ENCODE assay signal across 9 mouse cellular contexts in genomic region chr10:43052462-43052861, GRCm38 (mm10).
DNase-seq lines count a peak whose midpoint lies in the region; ATAC-seq and TF ChIP-seq lines count a peak whose summit lies in the region.
"Had no signal": no experiment of that assay in that cellular context is flagged by ENCODE, and none has a peak within 500 bp of the region (broad histone marks: within the 10 kb centered on the region; RNA-seq: fewer than 3 reads in every experiment).

No protein-coding gene starts in this region.

- 0 out of 2 replicates have a peak, but pooled peaks have one; percentile 38 for ATAC-seq in midbrain, embryonic 11.5 days (ENCODE audit: low FRiP score)
- no peak for ATAC-seq in midbrain, embryonic 16.5 days
- ATAC-seq in limb, embryonic 11.5 days (ENCODE audit: insufficient number of reproducible peaks, low FRiP score, low TSS enrichment, low read depth), result no peak
- no peak for ATAC-seq in monocyte, adult 5-6 weeks (replicated peaks; ENCODE audit: insufficient number of reproducible peaks, low FRiP score, low TSS enrichment, poor library complexity, severe bottlenecking)

- intact Hi-C loops in gastrocnemius, adult 2 months (cut with DNase I), result no loop called here

- peaks cover 2% of the 10 kb centered on the region; the same call in 1 of the 2 replicates for H3K4me1 ChIP-seq in midbrain, embryonic 11.5 days (ENCODE audit: control insufficient read depth, insufficient read depth, low read length)
- H3K4me1 ChIP-seq in midbrain, embryonic 16.5 days (ENCODE audit: control insufficient read depth, insufficient read depth, low read length), result peaks cover 7% of the 10 kb centered on the region
- H3K4me1 ChIP-seq in limb, embryonic 11.5 days (ENCODE audit: control insufficient read depth, insufficient read depth, low read length), result no peaks in the 10 kb centered on the region

- WGBS in midbrain, embryonic 11.5 days, result 46% methylated on average over 5 of the region's 5 CpGs
- 60% methylated on average over 5 of the region's 5 CpGs for WGBS in midbrain, embryonic 16.5 days
- whole genome bisulfite sequencing in limb, embryonic 11.5 days, result 51% methylated on average over 5 of the region's 5 CpGs

- no peak overlapping the region for H3K4me2 ChIP-seq in midbrain, embryonic 11.5 days
- H3K4me2 ChIP-seq in midbrain, embryonic 16.5 days (ENCODE audit: low read length), result no peak overlapping the region
- H3K4me2 ChIP-seq in limb, embryonic 11.5 days (ENCODE audit: low read depth, severe bottlenecking), result no peak overlapping the region
- H3K4me2 ChIP-seq: limb, embryonic 15.5 days had no signal

- H3K4me3 ChIP-seq in gastrocnemius, adult 2 months, result no peak overlapping the region
- H3K4me3 ChIP-seq in midbrain, embryonic 11.5 days (ENCODE audit: low read depth, low read length), result no peak overlapping the region
- no peak overlapping the region for H3K4me3 ChIP-seq in midbrain, embryonic 16.5 days (ENCODE audit: low read depth, low read length)
- H3K4me3 ChIP-seq in limb, embryonic 11.5 days (ENCODE audit: low read depth, low read length), result no peak overlapping the region
- H3K4me3 ChIP-seq: limb, embryonic 15.5 days had no signal

- H3K27me3 ChIP-seq in midbrain, embryonic 11.5 days (ENCODE audit: control insufficient read depth, insufficient read depth, low read length), result no peaks in the 10 kb centered on the region
- H3K27me3 ChIP-seq in midbrain, embryonic 16.5 days (ENCODE audit: control insufficient read depth, insufficient read depth, low read depth, low read length), result no peaks in the 10 kb centered on the region
- H3K27me3 ChIP-seq in limb, embryonic 11.5 days (ENCODE audit: control insufficient read depth, insufficient read depth, low read length), result no peaks in the 10 kb centered on the region
- H3K27me3 ChIP-seq: limb, embryonic 15.5 days had no signal

- DNase-seq in gastrocnemius, adult 2 months, result peak; percentile 49
- no peak for DNase-seq in gastrocnemius, postnatal 4 days (ENCODE audit: low spot score in 2 of 2)
- DNase-seq in midbrain, embryonic 11.5 days (ENCODE audit: low spot score, missing footprints), result peak; percentile 87
- DNase-seq in c-Kit-positive CD71-positive TER-119-negative erythroid progenitor cells, embryonic 14.5 days (ENCODE audit: low read depth), result peak; percentile 10
- peak; percentile 55 for DNase-seq in limb, embryonic 11.5 days (ENCODE audit: low spot score)
- no peak for DNase-seq in lung, adult 18-20 months

- H3K27ac ChIP-seq in gastrocnemius, adult 2 months, result no peak overlapping the region
- H3K27ac ChIP-seq in midbrain, embryonic 11.5 days (ENCODE audit: low read depth, low read length), result no peak overlapping the region
- H3K27ac ChIP-seq in midbrain, embryonic 16.5 days (ENCODE audit: low read length), result no peak overlapping the region
- no peak overlapping the region for H3K27ac ChIP-seq in limb, embryonic 11.5 days (replicated peaks; ENCODE audit: low read depth, low read length)
- H3K27ac ChIP-seq: limb, embryonic 15.5 days had no signal

- no peaks in the 10 kb centered on the region for H3K9me3 ChIP-seq in midbrain, embryonic 11.5 days (ENCODE audit: control insufficient read depth, low read length)
- no peaks in the 10 kb centered on the region for H3K9me3 ChIP-seq in midbrain, embryonic 16.5 days (replicated peaks; ENCODE audit: control insufficient read depth, low read length, poor library complexity, severe bottlenecking)
- H3K9me3 ChIP-seq in limb, embryonic 11.5 days (ENCODE audit: control insufficient read depth, low read length), result no peaks in the 10 kb centered on the region
- H3K9me3 ChIP-seq: limb, embryonic 15.5 days had no signal

- no peak overlapping the region for H3K9ac ChIP-seq in midbrain, embryonic 11.5 days (ENCODE audit: low read length)
- H3K9ac ChIP-seq in midbrain, embryonic 16.5 days (ENCODE audit: low read depth, low read length), result no peak overlapping the region
- no peak overlapping the region for H3K9ac ChIP-seq in limb, embryonic 11.5 days (ENCODE audit: low read length)
- H3K9ac ChIP-seq: limb, embryonic 15.5 days had no signal

- no peaks in the 10 kb centered on the region for H3K36me3 ChIP-seq in midbrain, embryonic 11.5 days (ENCODE audit: control insufficient read depth, insufficient read depth, low read length)
- no peaks in the 10 kb centered on the region for H3K36me3 ChIP-seq in midbrain, embryonic 16.5 days (ENCODE audit: control insufficient read depth, insufficient read depth, low read length)
- H3K36me3 ChIP-seq in limb, embryonic 11.5 days (ENCODE audit: control insufficient read depth, insufficient read depth, low read length), result no peaks in the 10 kb centered on the region
- H3K36me3 ChIP-seq: limb, embryonic 15.5 days had no signal

- peak; percentile 61 for TF ChIP-seq CTCF in gastrocnemius, adult 2 months (IDR thresholded peaks at IDR 0.05)

Comparison
In these comparisons a context has a peak if more than half of its experiments do, and no peak if none do; other contexts are left out.
1. DNase-seq: peak in gastrocnemius, adult 2 months (single experiment), midbrain, embryonic 11.5 days (single experiment), c-Kit-positive CD71-positive TER-119-negative erythroid progenitor cells, embryonic 14.5 days (single experiment) and limb, embryonic 11.5 days (single experiment); none in gastrocnemius, postnatal 4 days (0 of 2) and lung, adult 18-20 months (0 of 2).